Mouse (Mus musculus) liver, embryonic 14 days (tissue): ENCODE data around the gene Notch1. TPM values are rescaled to one million over a fixed set of nuclear protein-coding genes. Genes with fewer than 3 reads are reported as not detected.

Source experiments
- polyA plus RNA-seq: library from polyadenylated mRNA; depleted of rRNA; stranded (reverse); fragments of >200 nt; gene quantifications from 2 replicates; pipeline ENCODE4 v1.2.3, GENCODE M21; 2012; rRNA removed

The Notch1 gene
- polyA plus RNA-seq: 1.5 and 1.6 TPM in 2 replicates

DNA sequence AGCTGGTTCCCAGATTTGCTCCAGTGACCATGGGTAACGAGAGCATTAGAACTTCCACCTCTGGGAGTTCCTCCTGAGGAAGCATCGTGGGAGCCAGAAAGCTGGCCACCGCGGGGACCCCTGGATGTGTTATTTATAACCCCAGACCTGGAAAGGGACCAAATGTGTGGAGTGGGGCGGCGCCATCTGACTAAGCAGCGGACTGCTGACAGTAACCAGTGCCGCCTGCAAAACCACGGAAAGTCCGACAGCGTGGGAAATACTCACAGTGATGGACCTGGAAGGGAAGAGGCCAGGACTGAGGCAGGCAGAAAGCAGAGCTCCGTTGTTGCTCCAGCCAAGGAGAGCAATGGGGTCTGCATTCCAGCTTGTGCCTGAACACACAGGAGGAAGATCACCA, at the start of gene Notch1:
Notch1 (minus strand) TSS at position 389 of the 400 bp plus-strand sequence.

DNA sequence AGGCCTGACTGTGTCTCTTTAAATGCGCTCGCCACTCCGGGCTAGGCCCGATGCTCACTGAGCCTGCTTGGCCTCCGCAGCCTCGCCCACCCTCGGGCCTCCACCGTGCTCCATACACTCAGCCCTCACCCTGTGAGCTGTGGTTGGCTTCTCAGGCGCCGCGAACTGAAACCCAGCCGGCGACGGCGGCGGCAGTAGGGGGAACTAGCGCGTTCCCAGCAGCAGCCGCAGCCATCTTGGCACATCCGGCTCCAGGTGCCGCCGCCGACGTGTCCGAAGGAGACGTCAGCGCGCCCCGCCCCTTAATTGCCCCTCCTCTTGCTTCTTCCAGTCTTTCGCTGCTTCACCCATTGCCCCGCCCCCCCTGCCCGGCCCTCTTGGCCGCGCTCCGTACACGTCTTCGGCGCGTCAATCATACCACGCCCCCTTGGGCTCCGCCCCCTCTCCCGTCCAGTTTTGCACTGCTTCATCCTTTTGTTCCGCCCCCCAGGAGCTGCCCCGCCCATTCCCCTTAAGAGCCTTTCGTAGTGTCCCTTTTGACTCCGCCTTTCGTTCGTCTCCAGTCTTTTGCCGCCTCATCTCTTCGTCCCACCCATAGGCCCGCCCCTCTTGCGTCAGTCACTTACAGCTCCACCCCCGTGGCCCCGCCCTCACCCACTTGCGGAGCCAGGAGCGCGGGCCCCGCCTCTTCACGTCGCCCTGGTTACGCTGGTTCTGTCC, 71.4 kb downstream of the Notch1 start, which contains the start of gene Sec16a:
Sec16a (minus strand) TSS at position 271 of the 720 bp plus-strand sequence.

GRCm38 (mm10) chr2:26408515-26409356, 107.7 kb downstream of the Notch1 start, which contains the start of gene Inpp5e:
Inpp5e (minus strand) TSS chr2:26409203.

Other genes with a start within 250 kb of the Notch1 start
- 0.05 and 0.07 TPM in 2 replicates for gene Ccdc187, start 222.1 kb downstream of the Notch1 start, polyA plus RNA-seq
- gene Gpsm1, start 201.1 kb downstream of the Notch1 start, polyA plus RNA-seq: 2.0 TPM in 2 replicates
- gene Dnlz, start 164.6 kb downstream of the Notch1 start, polyA plus RNA-seq: 6.6 and 7.2 TPM in 2 replicates
- 5.0 and 6.2 TPM in 2 replicates for gene Card9, start 155.7 kb downstream of the Notch1 start, polyA plus RNA-seq
- 10.0 and 12.3 TPM in 2 replicates for gene Snapc4, start 136.0 kb downstream of the Notch1 start, polyA plus RNA-seq
- 34.3 and 37.1 TPM in 2 replicates for gene Entr1, start 127.3 kb downstream of the Notch1 start, polyA plus RNA-seq
- gene Pmpca, start 127.3 kb downstream of the Notch1 start, polyA plus RNA-seq: 40.3 and 46.0 TPM in 2 replicates
- gene Inpp5e, start 107.5 kb downstream of the Notch1 start, polyA plus RNA-seq: 6.1 and 6.7 TPM in 2 replicates
- 10.5 and 11.6 TPM in 2 replicates for gene Sec16a, start 71.4 kb downstream of the Notch1 start, polyA plus RNA-seq
- gene Egfl7, start 63.4 kb upstream of the Notch1 start, polyA plus RNA-seq: 67.8 and 69.7 TPM in 2 replicates
- not detected in 2 replicates for gene Gm20532, start 70.0 kb upstream of the Notch1 start, polyA plus RNA-seq
- gene Agpat2, start 87.8 kb upstream of the Notch1 start, polyA plus RNA-seq: 22.5 and 26.0 TPM in 2 replicates
- 0.89 and 1.00 TPM in 2 replicates for gene Fam69b, start 111.8 kb upstream of the Notch1 start, polyA plus RNA-seq
- gene Lcn4, start 154.6 kb upstream of the Notch1 start, polyA plus RNA-seq: not detected in 2 replicates